Comparison of ENCODE assay signal across 9 mouse cellular contexts in genomic region chr5:133666473-133666872, GRCm38 (mm10).
DNase-seq lines count a peak whose midpoint lies in the region; TF ChIP-seq lines count a peak whose summit lies in the region.
"Had no signal": no experiment of that assay in that cellular context is flagged by ENCODE, and none has a peak within 500 bp of the region (broad histone marks: within the 10 kb centered on the region; RNA-seq: fewer than 3 reads in every experiment).

No protein-coding gene starts in this region.

- no peak for TF ChIP-seq POLR2A in cortical plate, adult 2 months (IDR thresholded peaks at IDR 0.05; ENCODE audit: extremely low read depth, insufficient read depth, low read length)

- H3K4me1 ChIP-seq in cortical plate, adult 2 months (ENCODE audit: control insufficient read depth, insufficient read depth, low read length) = no peaks in the 10 kb centered on the region

- peak; percentile 51 for TF ChIP-seq CTCF in cortical plate, adult 2 months (IDR thresholded peaks at IDR 0.05; ENCODE audit: extremely low read depth, insufficient read depth, low read length)

- no peak overlapping the region for H3K27ac ChIP-seq in cortical plate, adult 2 months (ENCODE audit: insufficient read depth, low read length)
- H3K27ac ChIP-seq: macrophage had no signal

- H3K4me3 ChIP-seq in cortical plate, adult 2 months (ENCODE audit: insufficient read depth, low read length) = no peak overlapping the region

- DNase-seq in gastrocnemius, adult 18-20 months (ENCODE audit: low spot score) = peak; percentile 28
- DNase-seq in gastrocnemius, postnatal 25 days = no peak
- DNase-seq in ovary, postnatal 14 days (ENCODE audit: low spot score) = peak; percentile 17
- DNase-seq in ovary, postnatal 10 days (ENCODE audit: low spot score) = no peak
- peak; percentile 26 to 32 for DNase-seq in layer of hippocampus, postnatal 36 days
- peak; percentile 30 for DNase-seq in retina, postnatal 7 days (ENCODE audit: low read depth, low spot score)
- DNase-seq in spleen, adult 12 weeks (ENCODE audit: low spot score) = no peak

Comparison
In these comparisons a context has a peak if more than half of its experiments do, and no peak if none do; other contexts are left out.
1. DNase-seq: peak in gastrocnemius, adult 18-20 months (single experiment), ovary, postnatal 14 days (single experiment), layer of hippocampus, postnatal 36 days (2 of 2) and retina, postnatal 7 days (single experiment); none in gastrocnemius, postnatal 25 days (single experiment), ovary, postnatal 10 days (single experiment) and spleen, adult 12 weeks (single experiment).